Mouse (Mus musculus) E14TG2a.4 (cell line): ENCODE data around the gene Magi1.

ENCODE experiments used
- CTCF ChIP-seq: conservative IDR thresholded peaks from 2 replicates; pipeline ENCODE4 v1.5.1; 2014; ENCODE audit warnings: low read length
- NANOG ChIP-seq: IDR thresholded peaks from 2 replicates; pipeline ENCODE4 v1.6.1; 2014; ENCODE audit warnings: borderline replicate concordance, low read length, mixed read lengths
- POU5F1 ChIP-seq: IDR thresholded peaks from 2 replicates; pipeline ENCODE4 v1.6.1; 2014; ENCODE audit warnings: low read length, borderline replicate concordance

- TF ChIP-seq CTCF: no peak
- TF ChIP-seq POU5F1: no peak
- no peak for TF ChIP-seq NANOG
Observed at GRCm38 (mm10) chr6:94107401-94108107, 176.2 kb downstream of the Magi1 start.
